Mouse (Mus musculus) hindbrain, embryonic 13.5 days (tissue): ENCODE results near the gene Stt3a. TPM values are rescaled to one million over a fixed set of nuclear protein-coding genes. Genes with fewer than 3 reads are reported as not detected.

Experiments
- ATAC-seq: fragments of 200-750 bp; cut with Nextera tagmentation; 2 replicates; pipeline ENCODE4 v1.8.0; 2017; ENCODE audit warnings: moderate TSS enrichment; ENCODE audit not compliant: low FRiP score
- H3K27ac ChIP-seq: fragments of 300-500 bp; sonication (generic); 2 replicates; pipeline ENCODE4 v1.5.1; 2015; ENCODE audit warnings: inconsistent platforms, mild to moderate bottlenecking, moderate library complexity
- H3K27me3 ChIP-seq: fragments of 300-500 bp; sonication (generic); 2 replicates; pipeline ENCODE4 v1.6.1; 2015; ENCODE audit warnings: mild to moderate bottlenecking, inconsistent platforms
- H3K36me3 ChIP-seq: fragments of 300-500 bp; sonication (generic); 2 replicates; pipeline ENCODE4 v1.6.1; 2015; ENCODE audit warnings: mild to moderate bottlenecking, inconsistent platforms
- H3K4me1 ChIP-seq: fragments of 300-500 bp; sonication (generic); replicated peaks from 2 replicates; pipeline ENCODE4 v1.6.1; 2015; ENCODE audit warnings: inconsistent platforms
- H3K4me2 ChIP-seq: fragments of 300-500 bp; sonication (generic); 2 replicates; pipeline ENCODE4 v1.6.1; 2015; ENCODE audit warnings: inconsistent platforms, mild to moderate bottlenecking, moderate library complexity
- H3K4me3 ChIP-seq: fragments of 300-500 bp; sonication (generic); 2 replicates; pipeline ENCODE4 v1.5.1; 2015; ENCODE audit warnings: mild to moderate bottlenecking, inconsistent platforms
- H3K9ac ChIP-seq: fragments of 300-500 bp; sonication (generic); 2 replicates; pipeline ENCODE4 v1.6.1; 2015; ENCODE audit warnings: mild to moderate bottlenecking, inconsistent platforms
- H3K9me3 ChIP-seq: fragments of 300-500 bp; sonication (generic); 2 replicates; pipeline ENCODE4 v1.6.1; 2016; ENCODE audit warnings: inconsistent platforms
- WGBS: fragments of 180-500 bp; shearing (Covaris S2); methylation state at CpG from one replicate; pipeline ENCODE4 v1.1.7; 2015; 5-methylcytosine and 5-hydroxymethylcytosine counted together
- polyA plus RNA-seq: library from polyadenylated mRNA; unstranded; fragments of >200 nt; fragmentation: Nextera tagmentation; extraction: Ambion mirVana; gene quantifications from 2 replicates; pipeline ENCODE4 v1.2.1, GENCODE M21; 2015

Stt3a gene
- polyA plus RNA-seq, 1 experiment from 2014 or later = 109 TPM

DNA sequence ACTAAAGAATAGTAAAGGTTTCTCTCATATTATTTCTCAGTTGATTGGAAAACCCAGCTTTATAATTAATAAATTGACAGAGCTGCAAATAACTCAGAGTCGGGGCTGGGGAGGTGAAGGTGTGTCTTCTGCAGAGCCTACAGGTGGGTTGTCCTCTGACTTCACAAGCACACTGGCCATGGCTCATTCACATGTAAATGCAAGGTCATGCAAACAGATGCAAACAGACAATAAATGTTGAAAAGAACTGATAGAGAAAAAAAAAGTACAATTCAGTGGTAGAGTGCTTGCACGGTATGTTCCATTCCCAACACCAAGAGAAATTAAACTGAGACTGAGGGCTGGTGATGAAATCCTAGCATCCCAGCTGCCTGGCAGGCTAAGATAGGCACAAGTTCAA lies 27.0 kb upstream of the Stt3a start:
- Histone ChIP-seq H3K4me3 (no peak overlapping the region), H3K27ac (no peak overlapping the region), H3K9me3 (no peaks in the 10 kb centered on the region), H3K4me1 (peaks cover 33% of the 10 kb centered on the region), H3K27me3 (no peaks in the 10 kb centered on the region), H3K9ac (no peak overlapping the region), H3K4me2 (no peak overlapping the region), H3K36me3 (peaks cover 34% of the 10 kb centered on the region)
- ATAC-seq = no peak
- WGBS = 70% methylated on average over 2 of the region's 2 CpGs

DNA sequence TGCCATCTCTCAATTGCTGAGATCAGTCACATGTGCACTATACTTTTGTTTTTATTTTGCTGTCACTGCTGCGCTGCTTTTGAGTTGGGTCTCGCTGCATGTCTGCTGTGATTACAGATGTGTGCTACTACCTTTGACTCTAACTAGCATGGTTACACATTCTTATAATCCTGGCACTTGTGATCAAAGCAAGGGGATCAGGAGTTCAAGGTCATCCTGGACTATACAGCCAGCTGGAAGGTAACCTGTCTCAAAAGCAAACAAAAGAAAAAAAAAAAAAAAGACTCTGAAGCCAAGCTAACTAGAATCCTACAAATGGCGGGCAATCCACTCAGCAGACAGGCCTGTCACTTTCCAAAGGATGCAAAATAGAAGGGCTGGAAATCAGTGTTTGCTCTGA lies 24.7 kb upstream of the Stt3a start:
- peaks cover 54% of the 10 kb centered on the region for H3K36me3 ChIP-seq

DNA sequence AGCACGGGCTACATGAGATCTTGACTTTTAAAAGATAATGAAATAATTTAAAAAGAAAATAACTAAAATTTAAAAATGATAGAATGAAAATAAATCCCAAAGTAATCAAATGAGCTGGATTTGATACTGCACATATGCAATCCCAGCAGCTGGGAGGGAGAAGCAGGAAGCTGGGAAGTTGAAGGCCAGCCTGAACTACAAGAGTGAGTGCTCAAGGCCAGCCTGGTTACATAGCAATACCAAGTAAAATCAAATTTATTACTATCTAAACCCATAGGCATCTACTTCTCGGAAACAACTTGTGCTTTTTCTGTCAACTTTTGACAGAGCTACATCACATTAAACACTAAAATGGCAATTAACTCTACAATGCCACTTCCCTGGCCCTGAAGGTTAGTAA lies 16.4 kb upstream of the Stt3a start:
- WGBS = 96% methylated on average over 2 of the region's 2 CpGs
- H3K4me2 ChIP-seq = no peak overlapping the region
- no peak overlapping the region for H3K27ac ChIP-seq
- H3K36me3 ChIP-seq = peaks cover 90% of the 10 kb centered on the region
- no peaks in the 10 kb centered on the region for H3K4me1 ChIP-seq
- no peak for ATAC-seq
- H3K9ac ChIP-seq = no peak overlapping the region
- no peaks in the 10 kb centered on the region for H3K9me3 ChIP-seq
- no peak overlapping the region for H3K4me3 ChIP-seq
- H3K27me3 ChIP-seq = no peaks in the 10 kb centered on the region

More for the DNA sequence above, 24.7 kb upstream of the Stt3a start:
- Histone ChIP-seq H3K27me3 (no peaks in the 10 kb centered on the region), H3K27ac (no peak overlapping the region), H3K4me3 (no peak overlapping the region), H3K4me1 (peaks cover 27% of the 10 kb centered on the region), H3K9me3 (no peaks in the 10 kb centered on the region), H3K4me2 (no peak overlapping the region), H3K9ac (no peak overlapping the region)
- WGBS = 93% methylated on average over 3 of the region's 3 CpGs
- ATAC-seq = no peak

DNA sequence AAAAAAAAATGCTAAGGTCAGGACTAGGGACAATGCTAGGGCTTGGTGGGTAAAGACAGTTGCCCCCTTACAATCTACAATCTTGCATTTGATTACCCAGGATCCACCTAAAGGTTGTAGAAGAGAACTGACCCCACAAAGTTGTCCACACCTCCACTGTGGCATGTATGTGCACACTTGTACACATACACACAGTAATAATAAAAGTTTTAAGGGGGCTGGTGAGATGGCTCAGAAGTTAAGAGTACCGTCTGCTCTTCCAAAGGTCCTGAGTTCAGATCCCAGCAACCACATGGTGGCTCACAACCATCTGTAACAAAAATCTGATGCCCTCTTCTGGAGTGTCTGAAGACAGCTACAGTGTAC lies 1.6 kb upstream of the Stt3a start:
- H3K27me3 ChIP-seq = no peaks in the 10 kb centered on the region
- H3K9ac ChIP-seq = no peak overlapping the region
- peak overlapping the region; percentile 81 for H3K4me2 ChIP-seq
- no peak overlapping the region for H3K27ac ChIP-seq
- H3K4me1 ChIP-seq = peaks cover 23% of the 10 kb centered on the region
- 87% methylated on average over 1 of the region's 1 CpGs for WGBS
- no peak for ATAC-seq
- H3K36me3 ChIP-seq = peaks cover 7% of the 10 kb centered on the region
- H3K9me3 ChIP-seq = no peaks in the 10 kb centered on the region
- H3K4me3 ChIP-seq = peak overlapping the region; percentile 98; the same call in 1 of the 2 replicates

DNA sequence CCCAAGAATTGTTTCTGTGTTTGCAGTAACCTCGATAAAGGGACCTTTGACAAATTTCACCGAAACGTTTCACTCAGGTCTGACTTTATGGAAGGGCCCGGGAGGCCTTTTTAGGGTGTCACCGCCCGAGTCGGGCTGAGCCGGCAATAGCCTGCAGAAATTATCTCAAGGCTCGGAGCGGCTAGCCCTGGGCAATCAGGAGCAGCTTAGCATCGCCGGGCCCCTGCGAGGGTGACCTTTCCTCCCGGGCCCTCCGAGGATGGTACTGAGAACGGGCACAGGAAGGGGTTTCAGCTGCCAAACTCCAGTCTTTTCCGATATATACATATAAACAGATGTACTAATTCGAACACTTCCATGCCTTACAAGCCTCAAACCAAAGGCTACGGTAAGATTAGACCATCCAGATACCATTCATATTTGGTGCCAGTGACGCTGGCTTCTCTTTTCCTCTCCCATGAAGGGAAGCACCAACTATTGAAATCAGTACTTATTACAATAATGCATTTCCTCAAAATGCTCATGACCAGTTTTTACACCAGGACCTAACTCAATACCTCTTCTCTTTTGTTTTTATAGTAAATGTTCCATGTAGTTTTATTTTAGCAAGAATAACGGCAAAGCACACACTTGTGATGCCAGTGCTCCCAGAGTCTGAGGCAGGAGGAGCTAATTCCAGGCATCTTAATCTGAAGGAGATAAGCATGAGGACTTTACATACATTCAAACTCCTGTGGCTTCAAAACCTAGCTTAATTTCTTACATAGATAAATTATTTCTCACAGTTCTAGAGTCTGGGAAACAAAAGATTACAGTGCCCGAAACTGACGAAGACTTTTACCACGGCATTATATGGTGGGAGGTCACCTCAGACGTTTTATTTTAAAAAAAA lies 923 bp upstream of the Stt3a start:
- H3K4me1 ChIP-seq = peaks cover 23% of the 10 kb centered on the region
- no peaks in the 10 kb centered on the region for H3K27me3 ChIP-seq
- H3K27ac ChIP-seq = peak overlapping the region; percentile 91
- no peaks in the 10 kb centered on the region for H3K9me3 ChIP-seq
- peak overlapping the region; percentile 84 for H3K9ac ChIP-seq
- peaks cover 11% of the 10 kb centered on the region for H3K36me3 ChIP-seq
- peak overlapping the region; percentile 81 for H3K4me2 ChIP-seq
- WGBS = 15% methylated on average over 25 of the region's 25 CpGs
- peak overlapping the region; percentile 98 for H3K4me3 ChIP-seq
- ATAC-seq = peak; percentile 5

DNA sequence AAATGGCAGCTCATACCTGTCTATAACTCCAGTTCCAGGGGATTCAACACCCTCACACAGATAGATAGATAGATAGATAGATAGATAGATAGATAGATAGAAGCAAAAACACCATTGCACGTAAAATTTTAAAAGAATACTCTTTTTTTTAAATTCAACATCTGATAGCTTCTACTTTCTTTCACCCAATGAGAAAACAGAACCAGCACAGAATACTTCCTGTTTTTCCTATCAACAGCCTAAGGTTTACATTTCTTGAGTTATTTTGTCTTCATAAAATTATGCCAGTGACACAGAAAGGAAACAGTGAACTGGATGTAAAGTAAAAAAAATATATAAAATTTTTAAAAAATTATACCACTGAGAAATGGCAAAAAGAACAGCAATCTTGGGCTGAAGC lies 3.1 kb downstream of the Stt3a start:
- peaks cover 23% of the 10 kb centered on the region for H3K4me1 ChIP-seq
- H3K9me3 ChIP-seq = no peaks in the 10 kb centered on the region
- H3K27me3 ChIP-seq = no peaks in the 10 kb centered on the region
- H3K4me3 ChIP-seq = no peak overlapping the region
- H3K36me3 ChIP-seq = peaks cover 34% of the 10 kb centered on the region
- no peak overlapping the region for H3K9ac ChIP-seq
- no peak overlapping the region for H3K4me2 ChIP-seq
- 89% methylated on average over 1 of the region's 1 CpGs for WGBS
- ATAC-seq = no peak
- H3K27ac ChIP-seq = no peak overlapping the region

DNA sequence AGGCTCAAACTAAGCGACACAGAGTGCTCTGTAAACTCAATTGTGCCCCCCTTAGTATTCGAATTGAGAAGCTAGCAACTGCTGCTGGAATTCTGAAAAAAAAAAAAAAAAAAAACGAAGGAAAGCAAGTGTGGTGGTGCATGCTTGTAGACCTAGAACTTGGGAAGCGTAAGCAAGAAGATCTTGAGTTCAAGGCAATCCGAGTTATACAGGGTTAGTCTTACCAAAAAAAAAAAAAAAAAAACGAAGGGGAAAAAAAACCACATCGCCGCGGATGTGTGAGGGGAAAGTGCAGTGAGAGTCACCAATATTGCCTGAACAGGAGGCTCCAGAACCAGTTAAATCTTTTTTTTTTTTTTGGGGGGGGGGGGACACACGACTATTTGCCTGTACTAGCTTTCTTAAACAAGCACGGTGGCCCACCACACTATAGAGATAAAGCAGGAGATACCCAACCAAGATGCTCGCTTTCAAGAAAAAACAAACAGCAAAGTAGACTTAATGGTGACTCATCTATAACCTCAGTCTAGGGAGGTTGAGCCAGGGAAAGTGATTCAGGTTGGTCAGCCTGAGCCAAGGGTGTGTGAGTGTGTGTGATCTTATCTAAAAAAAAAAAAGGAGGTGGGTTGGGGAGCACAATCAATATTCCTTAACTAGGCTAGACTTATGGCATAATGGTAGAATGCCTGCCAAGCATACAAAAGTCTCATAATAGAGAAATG lies 40.3 kb downstream of the Stt3a start, which contains the start of gene Chek1:
TSS of gene Chek1 (minus strand) at position 32 of the 722 bp plus-strand sequence.
- H3K4me2 ChIP-seq = peak within 1 kb of the TSS; percentile 98
- whole genome bisulfite sequencing = 13% methylated on average over 12 of the region's 12 CpGs
- peak within 1 kb of the TSS; percentile 64 for H3K4me3 ChIP-seq
- peak within 1 kb of the TSS; percentile 86 for H3K27ac ChIP-seq
- H3K4me1 ChIP-seq = peaks cover 13% of the 10 kb centered on the region
- H3K36me3 ChIP-seq = peaks cover 11% of the 10 kb centered on the region
- ATAC-seq = no peak
- no peaks in the 10 kb centered on the region for H3K27me3 ChIP-seq
- H3K9ac ChIP-seq = peak within 1 kb of the TSS; percentile 79
- H3K9me3 ChIP-seq = no peaks in the 10 kb centered on the region

DNA sequence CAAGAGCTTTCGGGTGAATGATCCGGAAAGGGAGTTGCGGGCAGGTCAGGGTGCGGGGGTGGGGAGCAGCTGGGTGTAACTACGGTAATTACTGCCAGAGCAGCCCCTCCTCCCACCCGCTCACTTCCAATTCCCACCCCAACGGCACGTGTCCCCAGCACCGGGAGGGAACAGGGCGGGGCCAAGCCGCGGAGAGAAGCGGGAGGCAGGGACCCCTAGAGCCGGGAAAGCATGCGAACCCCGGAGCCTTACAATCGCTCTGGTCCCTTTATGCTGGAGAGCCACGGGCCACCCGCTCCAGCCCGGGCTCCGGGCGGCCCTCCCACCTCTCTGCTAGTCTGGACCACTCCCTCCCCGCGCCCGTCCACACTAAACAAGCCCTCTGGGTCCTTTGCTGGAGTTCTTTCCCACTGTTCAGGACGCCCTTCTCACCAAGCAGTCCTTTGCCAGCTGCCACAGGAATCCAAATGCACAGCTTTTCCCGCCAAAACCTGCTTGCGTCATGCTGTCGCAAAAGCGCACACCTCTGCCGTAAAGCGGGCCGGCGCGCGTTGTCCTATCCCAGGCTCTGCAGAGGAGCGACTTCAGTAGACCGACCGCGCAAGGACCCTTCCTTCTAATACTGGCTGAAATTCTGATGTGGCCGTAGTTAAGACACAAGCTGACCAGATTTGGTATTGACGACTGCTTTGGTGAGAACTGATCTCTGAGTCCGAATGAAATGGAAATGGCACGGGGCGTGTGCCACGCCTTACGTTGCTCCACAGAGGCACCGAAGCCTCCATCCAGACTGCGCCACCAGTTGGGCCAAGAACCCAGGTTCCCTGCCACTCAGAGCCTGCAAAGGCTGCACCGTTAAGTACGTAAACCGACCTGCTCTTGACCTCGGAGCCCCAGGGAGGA lies 41.1 kb downstream of the Stt3a start:
- H3K9me3 ChIP-seq = no peaks in the 10 kb centered on the region
- peak overlapping the region; percentile 79 for H3K9ac ChIP-seq
- H3K4me3 ChIP-seq = peak overlapping the region; percentile 64
- WGBS = under 1% methylated on average over 53 of the region's 53 CpGs
- no peaks in the 10 kb centered on the region for H3K27me3 ChIP-seq
- peak; percentile 96 for ATAC-seq
- H3K36me3 ChIP-seq = peaks cover 13% of the 10 kb centered on the region
- H3K27ac ChIP-seq = peak overlapping the region; percentile 86
- peaks cover 13% of the 10 kb centered on the region for H3K4me1 ChIP-seq
- peak overlapping the region; percentile 98 for H3K4me2 ChIP-seq

DNA sequence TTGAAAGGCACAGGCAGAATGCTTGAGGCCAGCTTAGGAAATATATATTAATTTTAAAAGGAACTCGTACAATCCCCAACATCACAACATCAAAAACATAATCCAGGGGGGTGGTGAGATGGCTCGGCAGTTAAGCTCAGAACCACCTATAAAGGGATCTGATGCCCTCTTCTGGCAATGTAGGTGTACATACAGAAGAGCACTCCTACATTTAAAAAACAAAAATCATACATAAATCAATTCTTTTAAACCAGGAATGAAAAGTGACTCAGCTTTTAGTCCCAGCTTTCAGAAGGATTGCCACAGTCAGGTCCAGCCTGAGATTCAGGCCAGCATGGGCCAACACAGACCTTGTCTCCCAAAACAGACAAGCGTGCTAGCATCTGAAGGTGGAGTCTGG lies 50.9 kb downstream of the Stt3a start:
- no peak overlapping the region for H3K4me2 ChIP-seq
- no peaks in the 10 kb centered on the region for H3K9me3 ChIP-seq
- ATAC-seq = no peak
- WGBS = 82% methylated on average over 3 of the region's 3 CpGs
- H3K36me3 ChIP-seq = peaks cover 11% of the 10 kb centered on the region
- no peak overlapping the region for H3K9ac ChIP-seq
- H3K4me3 ChIP-seq = no peak overlapping the region
- no peaks in the 10 kb centered on the region for H3K4me1 ChIP-seq
- H3K27me3 ChIP-seq = no peaks in the 10 kb centered on the region
- no peak overlapping the region for H3K27ac ChIP-seq

DNA sequence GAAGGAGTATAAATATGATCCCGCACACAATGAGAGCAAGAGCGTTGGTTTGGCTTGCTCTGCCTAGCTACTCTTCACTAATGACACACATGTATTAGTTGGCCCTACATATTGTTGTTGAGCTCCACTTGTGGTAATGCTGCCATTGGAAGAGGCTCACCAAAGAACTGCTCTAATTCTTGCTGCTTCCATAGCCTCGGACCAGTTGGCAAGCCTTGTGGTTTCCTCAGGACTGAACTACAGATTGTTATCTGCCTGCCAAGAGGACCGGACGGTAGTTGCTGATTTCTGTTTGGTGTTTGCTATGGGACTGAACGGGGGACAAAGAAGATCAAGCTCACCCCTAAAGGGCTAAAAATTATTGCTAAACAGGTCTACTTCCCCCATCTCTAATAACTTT lies 60.2 kb downstream of the Stt3a start:
- ATAC-seq = no peak
- Histone ChIP-seq H3K4me1 (no peaks in the 10 kb centered on the region), H3K27ac (no peak overlapping the region), H3K9me3 (no peaks in the 10 kb centered on the region), H3K36me3 (peaks cover 6% of the 10 kb centered on the region; the same call in 1 of the 2 replicates), H3K4me3 (no peak overlapping the region), H3K9ac (no peak overlapping the region), H3K27me3 (no peaks in the 10 kb centered on the region), H3K4me2 (no peak overlapping the region)
- WGBS = 94% methylated on average over 6 of the region's 6 CpGs

DNA sequence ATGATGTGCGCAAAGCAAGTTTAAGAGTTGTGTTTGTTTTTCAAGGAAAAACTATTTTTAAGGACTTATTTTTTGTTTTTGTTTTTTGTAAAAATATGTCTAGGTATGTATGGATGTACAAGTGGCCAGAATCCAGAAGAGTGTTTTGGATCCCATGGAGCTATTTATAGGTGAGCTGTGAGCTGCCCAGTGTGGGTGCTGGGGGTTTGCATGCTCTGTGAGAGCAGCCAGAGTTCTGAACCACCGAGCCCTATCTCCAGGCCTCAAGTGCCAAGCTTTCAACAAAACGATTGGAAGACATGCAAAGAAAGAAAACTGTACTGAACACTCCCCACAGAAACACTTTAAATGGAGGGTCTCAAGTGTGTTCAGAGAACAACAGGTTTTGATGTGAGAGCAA lies 61.6 kb downstream of the Stt3a start:
- no peaks in the 10 kb centered on the region for H3K9me3 ChIP-seq
- H3K4me1 ChIP-seq = no peaks in the 10 kb centered on the region
- 90% methylated on average over 3 of the region's 3 CpGs for WGBS
- no peak overlapping the region for H3K4me3 ChIP-seq
- H3K4me2 ChIP-seq = no peak overlapping the region
- H3K36me3 ChIP-seq = peaks cover 6% of the 10 kb centered on the region; the same call in 1 of the 2 replicates
- H3K9ac ChIP-seq = no peak overlapping the region
- no peak overlapping the region for H3K27ac ChIP-seq
- H3K27me3 ChIP-seq = no peaks in the 10 kb centered on the region
- ATAC-seq = no peak

DNA sequence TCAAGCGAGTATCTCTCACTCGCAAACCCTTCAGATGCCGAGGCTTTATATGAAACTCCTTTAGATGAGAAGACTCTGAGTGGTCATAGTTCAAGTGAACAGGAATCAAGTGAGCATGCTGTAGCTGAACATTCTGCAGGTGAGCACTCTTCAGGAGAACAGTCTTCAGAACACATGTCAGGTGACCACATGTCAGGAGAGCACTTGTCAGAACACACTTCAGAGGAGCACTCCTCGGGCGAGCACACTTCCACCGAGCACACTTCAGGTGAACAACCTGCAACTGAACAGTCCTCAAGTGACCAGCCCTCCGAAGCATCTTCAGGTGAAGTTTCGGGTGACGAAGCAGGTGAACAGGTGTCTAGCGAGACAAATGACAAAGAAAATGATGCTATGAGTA lies 73.2 kb downstream of the Stt3a start:
- Histone ChIP-seq H3K27me3 (no peaks in the 10 kb centered on the region), H3K4me2 (no peak overlapping the region), H3K27ac (no peak overlapping the region), H3K9ac (no peak overlapping the region), H3K4me1 (no peaks in the 10 kb centered on the region), H3K36me3 (no peaks in the 10 kb centered on the region), H3K9me3 (no peaks in the 10 kb centered on the region), H3K4me3 (no peak overlapping the region)
- WGBS = 93% methylated on average over 10 of the region's 10 CpGs
- no peak for ATAC-seq
